Mouse (Mus musculus): Measurements from ENCODE around the gene Foxi1. TPM values are rescaled to one million over a fixed set of nuclear protein-coding genes. Genes with fewer than 3 reads are reported as not detected.
"Not testable (repeated sequence)": the region's sequence is repeated elsewhere in the genome, so short reads cannot be mapped to it uniquely, and the experiment has no call there.

The Foxi1 gene
- total RNA-seq (2021): not detected
- long read RNA-seq: 0 reads

DNA sequence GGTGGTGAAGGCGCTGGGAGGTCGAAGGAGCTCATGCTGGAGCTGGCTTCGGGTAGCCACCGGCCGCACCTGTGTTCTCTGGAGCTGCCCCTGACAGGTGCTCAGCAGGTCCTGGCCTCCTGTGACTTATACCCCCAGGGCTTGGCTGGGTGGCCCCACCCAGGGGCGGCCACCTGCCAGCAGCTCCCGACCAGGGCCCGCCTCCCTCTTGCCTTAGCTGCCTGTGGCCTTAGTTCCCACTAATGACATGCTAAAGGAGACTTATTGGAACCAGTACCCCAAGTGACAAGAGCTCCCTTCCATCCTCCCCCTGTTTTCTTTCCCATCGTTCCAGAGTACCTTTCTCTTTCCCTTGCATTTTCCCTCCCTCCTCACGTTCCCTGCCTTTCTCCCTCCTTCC, at the start of gene Foxi1:
Foxi1 (minus strand) TSS at position 101 of the 400 bp plus-strand sequence.
- no peak for DNase-seq (ENCODE audit: low spot score in 2 of 2)

DNA sequence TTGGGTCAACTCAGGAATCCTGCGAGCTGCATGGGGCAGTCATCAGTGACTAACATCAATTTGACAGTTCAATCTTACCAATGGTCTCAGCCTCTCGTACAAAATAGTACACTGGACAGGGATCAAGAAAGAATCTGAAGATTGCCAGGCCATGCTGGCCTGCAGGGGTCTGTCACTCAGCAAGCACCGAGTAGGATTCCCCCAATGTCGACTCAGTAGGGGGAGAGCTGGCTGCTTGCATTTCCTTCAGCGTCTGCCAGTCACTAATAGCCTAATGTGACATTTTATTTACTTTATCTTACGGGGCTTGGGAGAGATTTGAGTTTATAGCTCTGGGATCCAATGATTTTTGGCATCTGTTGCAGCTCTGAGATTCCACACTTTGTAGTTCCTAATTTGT, 35.1 kb upstream of the Foxi1 start:
- DNase-seq (ENCODE audit: low spot score in 2 of 2): no peak

DNA sequence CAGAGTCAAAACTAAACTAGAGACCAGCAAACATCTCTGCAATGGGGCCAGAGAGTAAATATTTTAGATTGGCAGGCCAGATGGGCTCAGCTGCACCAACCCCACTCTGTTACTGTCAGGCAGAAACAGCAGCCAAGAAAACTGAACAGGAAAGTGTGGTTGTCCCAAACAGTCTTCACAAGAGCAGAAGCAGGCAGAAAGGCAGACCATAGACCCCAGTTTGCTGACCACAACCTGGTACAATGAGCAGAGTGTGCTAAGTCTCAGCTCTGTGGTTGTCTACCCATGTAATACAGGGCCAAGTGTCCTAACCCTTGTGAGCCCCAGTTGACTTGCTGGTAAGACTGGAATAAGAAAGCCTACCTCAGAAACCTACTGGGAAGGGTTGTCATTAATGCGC, 32.4 kb upstream of the Foxi1 start:
- no peak for DNase-seq (ENCODE audit: low spot score in 2 of 2)

DNA sequence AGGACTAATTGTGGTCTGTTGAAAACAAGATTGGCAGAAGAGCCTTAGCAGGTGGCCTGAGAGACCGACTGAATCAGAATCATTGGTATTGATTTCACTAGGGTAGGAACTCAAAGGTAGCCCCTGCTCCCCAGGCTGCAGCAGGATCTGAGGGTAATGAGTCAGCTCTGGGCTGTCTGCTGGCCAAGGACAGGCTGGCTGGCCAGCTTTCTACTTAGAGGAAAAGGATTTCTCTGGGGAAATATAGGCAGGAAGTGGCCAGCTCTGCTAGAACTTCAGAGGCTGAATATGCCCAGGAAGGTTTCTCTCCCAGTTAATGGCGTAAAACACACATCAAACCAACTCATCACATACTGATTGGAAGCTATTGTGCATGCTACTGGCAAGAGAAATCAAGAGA, 31.8 kb upstream of the Foxi1 start:
- DNase-seq (ENCODE audit: low spot score in 2 of 2): no peak

DNA sequence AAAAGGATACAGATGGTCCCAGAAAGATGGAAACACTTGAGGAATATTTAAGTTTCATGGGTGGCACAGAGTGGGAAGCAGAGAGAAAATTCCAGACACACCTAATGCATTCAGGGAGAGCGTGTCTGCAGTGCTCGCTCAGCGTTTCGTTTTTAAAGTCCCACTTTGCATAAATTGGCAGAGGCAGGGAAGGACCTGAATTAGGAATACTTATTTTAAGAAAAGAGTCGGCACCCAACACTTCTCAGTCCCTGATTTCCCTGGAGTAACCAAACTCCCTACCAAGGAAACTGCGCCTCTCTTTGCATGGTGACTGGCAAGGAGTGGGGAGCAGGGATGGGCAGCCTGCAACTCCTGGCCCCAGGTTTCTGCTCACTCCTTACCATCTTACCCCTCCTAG, 29.0 kb upstream of the Foxi1 start:
- DNase-seq (ENCODE audit: low spot score in 2 of 2): no peak

DNA sequence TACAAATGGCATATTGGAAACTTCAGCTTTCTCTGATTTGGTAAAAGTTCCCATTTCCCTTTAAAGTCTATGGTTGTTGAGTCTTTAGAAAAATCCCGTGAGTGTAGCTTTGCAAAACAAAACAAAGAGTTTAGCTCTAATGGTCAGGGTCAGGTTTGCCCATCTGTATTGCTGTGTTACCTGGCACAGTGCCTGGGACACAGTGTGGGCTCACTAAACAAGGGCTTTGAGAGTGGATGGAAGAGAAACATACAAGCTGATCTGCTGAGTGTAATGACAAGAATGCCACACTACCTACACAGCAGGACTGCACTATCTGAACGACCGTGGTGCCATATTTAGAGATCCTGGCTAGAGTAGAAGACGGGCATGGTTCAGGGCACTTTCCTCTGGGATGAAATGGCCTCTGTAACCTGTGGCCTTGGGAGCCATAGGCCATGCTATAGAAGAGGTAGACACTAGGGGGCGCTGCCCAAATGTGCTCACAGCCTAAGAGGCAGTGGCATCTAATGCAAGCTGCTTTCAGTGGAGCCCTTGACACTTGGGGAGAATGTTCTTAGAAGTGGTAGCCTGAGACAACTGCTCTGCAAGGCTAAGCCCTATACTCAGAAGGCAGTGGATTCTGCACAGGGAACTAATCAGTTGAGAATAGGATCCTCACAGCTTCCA, 28.3 kb upstream of the Foxi1 start:
- peak; percentile 14 to 46 for DNase-seq (ENCODE audit: low spot score in 2 of 2)

DNA sequence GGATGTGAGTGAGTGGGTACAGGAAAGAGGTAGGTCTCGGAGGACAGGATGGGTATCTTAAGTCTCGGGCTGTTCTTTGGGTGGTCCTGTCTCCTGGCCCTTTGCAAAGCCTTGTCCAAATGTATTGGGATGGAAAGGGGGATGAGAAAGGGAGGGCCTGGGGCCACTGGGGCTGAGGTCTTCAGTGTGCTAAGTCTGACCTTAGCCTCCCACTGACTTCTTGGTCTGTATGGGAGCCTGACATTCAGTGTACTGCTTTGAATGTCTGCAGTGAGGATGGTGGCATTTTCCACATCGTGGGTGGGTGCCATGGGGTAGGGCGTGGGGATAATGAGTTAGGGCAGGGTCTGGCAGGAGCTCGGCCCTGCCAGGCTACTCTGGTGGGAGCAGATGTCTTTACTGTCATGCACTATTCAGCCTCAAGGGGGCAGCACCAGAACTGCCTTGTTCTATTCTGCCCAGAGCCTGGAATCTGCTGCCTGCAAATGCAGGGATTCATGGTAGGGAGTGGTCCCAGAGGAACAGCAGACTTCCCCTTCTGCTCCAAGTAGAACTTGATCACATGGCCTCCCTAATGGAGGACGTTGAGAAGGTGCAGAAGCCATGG, 21.0 kb upstream of the Foxi1 start:
- DNase-seq (ENCODE audit: low spot score in 2 of 2): peak; percentile 85 to 86

DNA sequence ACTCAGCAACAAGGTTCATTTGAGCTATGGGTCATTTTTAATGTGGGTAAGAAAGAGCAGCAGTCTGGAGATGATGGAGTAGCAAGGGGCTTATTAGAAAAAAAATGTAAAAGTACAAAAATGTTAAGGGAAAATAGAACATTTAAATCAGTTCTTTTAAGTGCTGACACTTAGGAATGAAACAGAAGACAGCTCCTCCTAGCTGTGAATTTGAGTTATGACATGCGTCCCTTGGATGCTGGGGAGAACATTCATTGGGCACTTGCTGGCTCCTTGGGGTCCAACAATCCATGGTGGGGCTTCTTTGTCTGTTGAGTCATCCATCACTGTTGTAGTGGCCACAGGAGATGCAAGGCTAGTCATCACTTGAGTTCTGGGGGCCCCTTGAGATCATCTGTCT, 19.3 kb upstream of the Foxi1 start:
- no peak for DNase-seq (ENCODE audit: low spot score in 2 of 2)

DNA sequence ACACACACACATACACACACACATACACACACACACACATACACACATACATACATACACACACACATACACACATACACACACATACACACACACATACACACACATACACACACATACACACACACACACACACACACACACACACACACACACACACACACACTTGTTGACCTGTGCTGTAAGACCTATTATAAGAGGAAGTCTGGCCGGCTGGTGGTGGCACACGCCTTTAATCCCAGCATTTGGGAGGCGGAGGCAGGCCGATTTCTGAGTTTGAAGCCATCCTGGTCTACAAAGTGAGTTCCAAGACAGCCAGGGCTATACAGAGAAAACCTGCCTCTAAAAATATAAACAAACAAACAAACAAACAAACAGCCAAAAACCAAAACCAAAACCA, 12.7 kb upstream of the Foxi1 start:
- DNase-seq (ENCODE audit: low spot score in 2 of 2): not testable (repeated sequence)

DNA sequence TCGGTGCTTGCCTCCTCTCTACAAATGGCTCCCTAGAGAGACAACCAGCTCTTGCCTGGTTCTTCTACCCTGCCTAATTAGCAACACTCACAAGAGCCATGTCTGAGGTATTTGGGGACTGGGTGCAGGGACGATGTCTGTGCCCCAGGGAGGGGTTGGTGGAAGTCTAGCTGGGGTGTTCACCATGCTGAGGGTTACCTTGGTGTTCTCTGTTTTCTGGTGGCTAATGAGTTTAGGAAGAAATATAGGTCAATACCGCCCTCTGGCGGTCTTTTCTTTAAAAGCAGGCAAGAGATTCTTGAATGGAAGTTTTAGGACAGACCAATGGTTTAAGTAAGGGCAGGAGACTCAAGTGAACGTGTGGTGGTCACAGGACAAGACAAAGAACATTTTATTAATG, 5.0 kb upstream of the Foxi1 start:
- peak; percentile 80 to 83 for DNase-seq (ENCODE audit: low spot score in 2 of 2)

DNA sequence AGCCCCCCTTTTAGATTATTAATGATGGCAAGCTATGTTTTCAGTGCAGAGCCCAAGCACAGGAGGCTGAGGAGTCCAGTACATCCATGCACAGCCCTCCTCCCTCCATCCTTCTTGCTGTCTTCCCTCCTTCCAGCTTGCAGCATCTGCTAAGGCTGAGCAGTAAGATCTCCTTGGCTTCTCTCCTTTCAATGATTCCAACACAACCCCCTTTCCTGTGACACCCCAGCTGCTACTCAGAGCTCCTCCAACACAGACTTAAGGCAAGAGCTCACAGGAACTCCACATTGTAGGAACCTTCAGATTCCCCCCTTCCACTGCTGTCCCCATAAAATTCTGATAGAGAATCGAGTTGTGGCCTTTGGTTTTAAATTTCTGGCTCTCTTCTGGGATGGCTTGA, 5.1 kb downstream of the Foxi1 start:
- DNase-seq (ENCODE audit: low spot score in 2 of 2): no peak

DNA sequence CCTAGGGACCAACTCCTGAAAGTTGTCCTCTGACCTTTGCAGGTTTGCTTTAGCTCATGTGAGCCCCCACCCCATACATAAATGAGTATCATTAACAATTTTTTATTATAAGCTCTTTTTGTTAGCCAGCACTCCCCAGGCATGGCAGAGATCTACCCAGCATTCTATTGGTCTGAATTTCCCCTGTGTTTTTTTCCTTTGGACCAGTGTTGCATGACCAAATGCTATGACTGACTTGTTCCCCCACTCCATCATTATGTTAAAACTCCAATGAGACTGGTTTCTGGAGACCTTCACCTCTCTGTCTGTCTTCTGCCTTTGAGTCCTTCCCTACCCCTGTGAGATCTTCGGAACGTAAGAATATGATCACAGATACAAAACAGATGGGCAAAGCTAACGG, 12.7 kb downstream of the Foxi1 start:
- no peak for DNase-seq (ENCODE audit: low spot score in 2 of 2)

DNA sequence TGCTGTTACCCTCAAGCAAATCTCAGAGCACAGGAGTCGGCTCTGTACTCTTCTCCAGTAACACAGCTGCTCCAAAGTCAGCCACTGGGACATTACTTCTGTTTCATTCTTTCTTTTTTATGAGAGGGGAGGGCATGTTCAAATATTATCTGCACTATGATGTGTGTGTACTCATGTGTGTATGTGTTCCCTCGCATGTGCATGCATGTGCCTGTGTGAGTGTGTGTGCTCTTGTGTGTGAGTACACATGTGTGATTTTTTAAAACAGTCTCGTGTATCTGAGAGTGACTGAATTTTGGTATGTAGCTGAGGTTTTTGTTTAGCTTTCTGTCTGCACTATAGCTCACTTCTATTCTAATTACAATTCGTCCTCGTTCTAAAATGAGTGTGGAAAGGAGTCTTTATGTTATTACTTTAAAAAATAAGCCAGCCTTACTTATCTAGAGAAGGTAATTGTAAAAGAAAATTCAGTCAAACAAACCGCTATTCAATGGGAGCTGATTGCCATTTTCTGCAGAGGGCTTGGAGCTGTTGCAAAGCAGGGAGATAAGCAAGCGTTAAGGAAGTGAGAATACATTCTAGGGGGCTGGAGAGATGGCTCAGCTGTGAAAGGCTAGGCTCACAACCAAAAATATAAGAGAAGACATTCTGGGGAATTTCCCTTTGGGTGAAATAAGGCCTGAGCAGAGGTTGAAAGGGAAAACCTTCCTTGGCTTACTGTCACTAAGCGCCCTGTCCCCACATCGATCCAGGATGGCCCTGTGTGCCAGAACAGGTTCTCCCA, 13.5 kb downstream of the Foxi1 start:
- DNase-seq (ENCODE audit: low spot score in 2 of 2): no peak

DNA sequence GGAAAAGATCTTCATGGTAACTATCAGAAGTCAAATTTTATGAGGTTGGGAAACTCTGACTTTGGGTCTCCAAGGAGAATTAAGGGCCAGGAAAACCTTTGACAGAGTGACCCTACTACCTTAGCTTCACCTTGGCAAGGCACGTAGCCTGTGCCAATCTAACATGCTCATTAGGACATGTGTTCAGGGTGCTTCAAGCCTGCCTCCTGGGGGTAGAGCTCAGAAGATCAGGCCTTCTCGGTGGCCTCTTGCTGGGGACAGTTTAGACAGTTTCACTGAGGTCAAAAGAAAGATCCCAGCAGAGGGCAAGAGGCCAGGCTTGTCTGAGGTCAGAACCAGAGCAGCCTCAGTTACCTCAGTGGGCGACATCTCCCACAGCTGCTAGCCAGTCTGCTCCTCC, 14.2 kb downstream of the Foxi1 start:
- DNase-seq (ENCODE audit: low spot score in 2 of 2): no peak

DNA sequence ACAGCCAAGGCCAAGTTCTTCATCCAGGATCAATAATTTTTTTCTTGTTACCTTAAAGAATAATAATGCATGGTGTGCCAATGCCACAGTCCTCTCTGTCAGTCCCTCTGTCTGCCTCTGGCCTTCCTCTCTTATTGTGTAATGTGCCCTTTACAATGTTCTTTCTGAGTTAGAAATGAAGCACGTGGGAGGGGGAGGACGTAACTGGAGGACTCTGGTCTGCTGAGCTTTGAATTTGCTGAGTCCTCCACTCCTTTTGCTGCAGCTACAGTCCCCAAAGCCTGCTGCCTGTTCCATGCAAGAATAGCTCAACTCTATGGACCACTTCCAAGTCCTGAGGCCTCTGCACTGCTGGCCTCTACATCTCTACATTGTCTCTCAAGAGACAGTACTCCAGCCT, 23.6 kb downstream of the Foxi1 start:
- no peak for DNase-seq (ENCODE audit: low spot score in 2 of 2)

DNA sequence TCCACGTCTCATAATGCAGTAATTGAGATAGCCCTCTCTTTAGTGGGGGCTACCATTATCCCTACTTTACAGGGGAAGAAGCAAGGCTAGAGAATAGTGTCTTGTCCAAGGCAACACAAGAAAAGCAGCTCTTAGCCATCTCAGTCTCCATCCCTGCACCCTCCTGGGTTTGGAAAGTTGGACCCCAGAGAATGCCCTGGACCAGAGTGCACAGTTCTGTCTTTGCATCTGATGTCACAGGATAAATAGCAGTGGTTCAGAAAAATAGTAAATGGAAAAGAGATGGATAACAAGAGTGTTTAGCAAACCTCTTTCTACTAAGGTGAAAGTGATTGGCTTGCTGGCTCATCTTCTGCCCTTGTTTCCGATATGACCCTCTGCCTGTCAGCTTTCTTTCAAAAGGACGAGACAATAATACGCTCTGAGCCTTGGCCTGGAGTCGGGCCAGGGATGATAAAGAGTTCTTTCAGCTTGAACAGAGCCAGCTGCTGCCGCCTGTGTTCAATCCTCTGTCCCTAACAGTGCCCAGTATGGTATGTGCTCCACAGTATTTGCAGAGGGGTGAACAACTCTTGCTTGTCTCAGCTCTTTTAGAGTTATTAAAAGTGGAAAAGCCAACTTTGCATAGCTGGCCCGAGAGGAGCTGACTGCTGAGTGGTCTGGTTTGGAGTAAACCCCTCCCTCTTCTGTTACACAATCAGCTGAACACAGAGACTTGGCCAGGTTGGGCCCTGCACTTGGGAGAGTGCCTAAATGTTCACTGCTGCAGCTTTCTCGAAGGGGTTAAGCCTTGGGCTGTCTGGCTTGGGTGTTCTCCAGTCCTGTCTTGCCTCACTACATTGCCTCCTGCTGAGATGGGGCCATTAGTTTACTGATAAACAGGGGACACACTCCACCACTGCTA, 26.4 kb downstream of the Foxi1 start:
- DNase-seq (ENCODE audit: low spot score in 2 of 2): peak; percentile 37 to 46

DNA sequence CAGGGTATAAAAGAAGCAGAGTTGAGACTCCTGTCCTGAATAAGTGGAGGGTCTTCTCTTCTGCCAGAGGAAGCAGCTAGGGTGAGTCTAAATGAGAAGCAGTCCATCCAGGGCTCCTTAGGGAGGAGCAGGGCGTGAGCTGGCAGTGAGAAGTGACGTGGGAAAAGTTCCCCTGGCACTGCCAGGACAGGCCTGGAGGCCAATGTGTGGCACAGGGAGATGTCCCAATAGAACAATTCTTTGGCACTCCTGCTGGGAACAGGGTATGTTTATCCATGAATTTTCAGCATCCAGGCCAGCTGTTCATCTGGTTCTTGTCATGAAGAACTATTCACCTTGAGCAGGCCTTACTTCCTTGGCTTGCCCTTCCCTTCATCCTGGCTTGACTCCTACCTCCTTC, 29.1 kb downstream of the Foxi1 start:
- DNase-seq (ENCODE audit: low spot score in 2 of 2): no peak

DNA sequence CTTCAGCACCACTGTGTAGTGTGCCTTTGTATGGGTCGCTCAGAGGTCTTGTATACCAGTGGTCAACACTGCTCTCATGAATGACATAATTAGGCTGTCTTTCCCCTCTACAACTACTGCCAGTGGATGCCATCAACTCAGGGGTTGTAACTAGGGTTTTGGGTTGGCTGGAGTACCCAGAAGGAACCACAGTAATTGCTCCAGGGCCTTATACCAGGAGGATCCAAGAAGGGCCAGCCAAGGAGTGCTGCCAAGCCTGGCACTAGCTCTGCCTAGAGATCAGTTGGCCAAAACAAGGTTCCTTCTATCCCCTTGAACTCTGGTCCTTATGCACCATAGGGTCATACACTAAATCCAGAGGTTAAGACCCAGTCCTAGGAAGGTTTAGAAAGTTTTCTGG, 31.5 kb downstream of the Foxi1 start:
- DNase-seq (ENCODE audit: low spot score in 2 of 2): peak; percentile 16 to 41

DNA sequence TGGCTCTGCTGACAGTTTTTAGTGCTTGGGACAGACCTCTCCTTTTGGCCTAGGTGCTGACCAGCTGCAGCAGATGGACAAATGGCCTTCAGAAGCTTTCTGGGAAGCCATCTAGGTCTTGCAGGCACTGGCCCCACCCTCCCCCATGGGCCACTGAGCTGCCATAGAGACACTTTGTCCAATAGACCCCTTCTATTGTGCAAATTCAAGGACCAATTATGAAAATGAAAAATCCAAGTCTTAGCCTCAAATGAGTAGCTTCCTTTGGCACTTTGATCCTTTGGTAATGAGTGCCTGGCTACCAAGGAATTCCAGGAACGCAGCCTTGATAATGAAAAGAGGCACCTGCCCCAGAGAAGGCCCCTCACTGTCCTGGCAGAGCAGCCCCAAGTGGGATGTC, 36.7 kb downstream of the Foxi1 start:
- DNase-seq (ENCODE audit: low spot score in 2 of 2): no peak

DNA sequence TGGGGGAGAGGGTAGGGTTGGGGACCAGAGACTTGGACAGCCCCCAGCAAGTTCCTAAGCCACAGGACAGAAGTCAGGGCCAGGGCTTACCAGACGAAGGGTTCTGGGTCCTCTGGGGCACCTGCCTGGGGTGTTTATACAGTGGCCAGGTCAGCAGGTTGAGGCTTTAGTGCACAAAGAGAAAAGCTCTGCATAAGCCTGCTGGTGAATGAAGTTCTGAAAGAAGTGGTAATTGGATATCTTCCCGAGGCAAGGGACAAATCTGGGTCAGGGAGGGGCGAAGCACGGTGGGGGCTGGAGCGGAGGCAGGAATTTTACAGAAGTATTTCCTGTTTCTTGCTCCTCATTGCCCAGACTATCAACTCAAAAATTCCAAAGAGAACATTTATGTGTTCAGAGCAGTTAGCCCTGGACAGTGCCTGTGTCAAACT, 38.4 kb downstream of the Foxi1 start:
- no peak for DNase-seq (ENCODE audit: low spot score in 2 of 2)

DNA sequence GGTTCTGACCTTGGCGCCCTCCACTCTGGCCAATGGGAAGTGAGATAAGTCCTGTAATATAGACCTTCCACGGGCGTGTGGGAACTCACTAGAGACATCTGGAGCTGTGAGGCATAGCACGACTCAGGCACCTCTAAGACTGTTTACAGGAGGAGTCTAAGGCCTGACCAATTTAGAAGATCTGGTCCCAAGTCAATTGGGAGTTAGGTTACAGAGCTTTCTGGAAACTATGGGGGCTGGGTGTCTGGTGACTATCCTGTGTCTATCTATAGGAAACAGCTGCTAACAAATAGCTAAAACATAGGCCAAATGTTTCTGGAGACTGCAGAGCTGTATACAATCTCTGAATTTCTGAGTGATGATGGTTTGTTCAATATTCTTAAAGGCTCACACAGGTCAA, 41.5 kb downstream of the Foxi1 start:
- no peak for DNase-seq (ENCODE audit: low spot score in 2 of 2)
